Mouse (Mus musculus) cerebellum, adult 2 months (tissue): Measurements from ENCODE around the gene Ppp2r3a. TPM values are rescaled to one million over a fixed set of nuclear protein-coding genes. Genes with fewer than 3 reads are reported as not detected.

ENCODE experiments used
- DNase-seq, 2 experiments: peaks; one replicate each; pipeline ENCODE4 v3.0.0; 2021
- H3K27ac ChIP-seq: fragments of 200-500 bp; 2 replicates; pipeline ENCODE4 v1.5.1; 2012; ENCODE audit warnings: low read length, control low read depth, inconsistent platforms; ENCODE audit not compliant: insufficient read depth
- H3K27me3 ChIP-seq: fragments of 200-500 bp; 2 replicates; pipeline ENCODE4 v1.6.1; 2012; ENCODE audit warnings: inconsistent platforms, mild to moderate bottlenecking, low read length, moderate library complexity; ENCODE audit not compliant: control insufficient read depth, insufficient read depth
- H3K4me1 ChIP-seq: fragments of 200-500 bp; 2 replicates; pipeline ENCODE4 v1.6.1; 2011; ENCODE audit warnings: low read length; ENCODE audit not compliant: control insufficient read depth, insufficient read depth
- H3K4me3 ChIP-seq: fragments of 200-500 bp; replicated peaks from 2 replicates; pipeline ENCODE3; 2011; ENCODE audit warnings: mild to moderate bottlenecking, low read depth, low read length, control low read depth; ENCODE audit not compliant: insufficient read depth
- CTCF ChIP-seq: fragments of 200-500 bp; IDR thresholded peaks from 2 replicates; pipeline ENCODE4 v1.5.1; 2011; ENCODE audit warnings: low read depth, mild to moderate bottlenecking, control low read depth, low read length, moderate library complexity, borderline replicate concordance; ENCODE audit not compliant: insufficient read depth
- POLR2A ChIP-seq: fragments of 200-500 bp; IDR thresholded peaks from 2 replicates; pipeline ENCODE4 v1.6.1; 2011; ENCODE audit warnings: low read length, control low read depth, borderline replicate concordance; ENCODE audit not compliant: insufficient read depth
- WGBS: fragments of 180-500 bp; shearing (Covaris S2); methylation state at CpG from one replicate; pipeline ENCODE4 v1.1.7; 2018; 5-methylcytosine and 5-hydroxymethylcytosine counted together
- polyA plus RNA-seq: library from polyadenylated mRNA; depleted of rRNA; stranded (reverse); fragments of >200 nt; gene quantifications from 2 replicates; pipeline ENCODE4 v1.2.3, GENCODE M21; 2012

The Ppp2r3a gene
- polyA plus RNA-seq, 1 experiment, result 18.8 TPM

DNA sequence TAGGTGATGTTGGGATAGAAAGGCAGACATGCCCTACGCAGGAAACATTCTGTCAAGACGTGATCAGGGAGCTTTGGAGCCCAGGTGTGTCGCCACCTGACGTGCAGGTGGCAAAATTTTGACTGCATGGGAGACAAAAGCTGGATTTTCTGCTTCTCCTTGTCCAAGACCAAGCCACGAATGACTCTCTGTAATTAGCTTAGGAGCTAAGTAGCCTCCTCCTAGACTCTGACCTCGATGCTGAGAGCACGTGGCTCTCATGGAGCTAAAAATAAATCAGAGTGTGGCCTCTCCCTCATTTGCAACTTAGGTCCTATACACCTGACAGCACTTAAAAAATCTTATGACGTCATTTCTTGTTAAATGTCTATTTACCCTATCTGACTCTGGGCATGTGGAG is 14.4 kb upstream of the Ppp2r3a start:
- Histone ChIP-seq H3K27ac (no peak overlapping the region), H3K4me1 (no peaks in the 10 kb centered on the region), H3K4me3 (no peak overlapping the region), H3K27me3 (no peaks in the 10 kb centered on the region)
- TF ChIP-seq CTCF (no peak), POLR2A (no peak)
- WGBS, result 76% methylated on average over 8 of the region's 8 CpGs
- no peak for DNase-seq

DNA sequence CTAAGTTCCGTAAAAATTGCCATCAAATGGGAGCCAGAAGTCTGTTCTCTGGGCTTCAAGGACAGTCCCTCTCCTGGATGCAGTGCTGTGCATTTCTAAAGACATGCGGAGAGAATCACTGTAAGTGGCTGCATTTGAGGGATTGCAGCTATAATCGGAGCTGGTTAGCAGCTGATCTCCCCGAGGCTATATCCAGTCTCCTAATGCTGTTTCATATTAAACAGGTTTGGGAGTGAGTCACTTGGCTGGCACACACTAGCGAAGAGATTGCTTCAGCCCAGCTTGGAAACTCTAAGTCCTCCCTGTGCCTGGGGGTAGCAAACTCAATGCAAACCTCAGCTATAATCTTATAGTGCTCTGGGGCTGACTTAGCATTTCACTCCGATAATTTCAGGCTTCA is 14.0 kb upstream of the Ppp2r3a start:
- 45% methylated on average over 6 of the region's 6 CpGs for WGBS
- Histone ChIP-seq H3K4me1 (no peaks in the 10 kb centered on the region), H3K4me3 (no peak overlapping the region), H3K27me3 (no peaks in the 10 kb centered on the region), H3K27ac (no peak overlapping the region)
- TF ChIP-seq POLR2A (no peak), CTCF (no peak)
- no peak for DNase-seq

DNA sequence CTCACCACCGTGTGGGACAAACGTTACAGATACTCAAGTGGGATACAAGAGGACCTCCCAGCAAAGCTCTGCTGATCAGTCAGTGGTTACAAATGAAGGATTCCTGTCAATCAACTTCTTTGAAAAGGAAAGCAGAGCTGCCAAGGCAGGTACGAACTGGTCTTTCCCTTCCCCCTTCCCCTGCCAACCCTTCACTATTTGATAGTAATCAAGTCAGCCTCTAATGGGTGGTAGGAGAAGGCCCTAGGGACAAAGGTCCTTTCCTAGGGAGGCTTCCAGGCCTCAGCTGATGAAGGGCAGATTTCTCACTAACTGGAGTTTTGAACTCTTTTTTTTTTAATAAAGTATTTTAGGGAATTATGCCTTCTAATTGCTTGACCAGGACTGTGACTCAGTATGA is 11.2 kb upstream of the Ppp2r3a start:
- H3K4me3 ChIP-seq, result no peak overlapping the region
- H3K27ac ChIP-seq, result no peak overlapping the region
- DNase-seq, result no peak
- no peaks in the 10 kb centered on the region for H3K27me3 ChIP-seq
- H3K4me1 ChIP-seq, result no peaks in the 10 kb centered on the region
- 92% methylated on average over 3 of the region's 3 CpGs for WGBS
- TF ChIP-seq POLR2A, result no peak
- no peak for TF ChIP-seq CTCF

DNA sequence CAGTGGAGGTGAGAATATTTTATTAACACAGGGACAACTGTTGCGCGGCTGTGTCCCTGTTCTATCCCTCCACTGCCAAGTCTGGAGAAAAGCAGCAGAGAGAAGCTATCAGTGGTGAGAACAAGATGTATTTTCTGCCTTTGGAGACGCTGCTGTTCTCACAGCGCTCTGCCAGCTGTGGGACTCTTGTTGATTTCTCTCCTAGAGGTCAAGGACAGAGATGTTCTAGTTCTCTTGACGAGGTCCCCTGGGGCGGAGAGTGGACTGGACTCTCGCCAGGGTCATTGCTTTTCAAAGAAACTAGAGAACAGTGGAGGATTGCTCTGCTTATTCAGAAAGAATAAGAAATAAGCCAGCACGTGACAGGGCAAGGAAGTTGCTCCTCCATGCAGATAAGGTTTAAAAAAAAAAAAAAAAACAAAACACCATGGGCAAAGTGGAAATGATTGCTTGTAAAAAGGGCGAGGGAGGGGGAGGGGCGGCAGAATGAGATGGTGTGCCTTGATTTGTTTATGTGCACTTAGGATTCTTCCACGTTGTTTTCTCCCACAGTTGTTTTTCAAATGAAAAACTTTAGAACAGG is 10.5 kb upstream of the Ppp2r3a start:
- H3K27me3 ChIP-seq, result no peaks in the 10 kb centered on the region
- 0 out of 2 replicates have a peak overlapping the region, but pooled peaks have one; percentile 21 for H3K27ac ChIP-seq
- peak in 1 of 2 experiments; percentile 19 for DNase-seq
- no peak overlapping the region for H3K4me3 ChIP-seq
- TF ChIP-seq POLR2A, result no peak
- TF ChIP-seq CTCF, result no peak
- 31% methylated on average over 11 of the region's 11 CpGs for WGBS
- H3K4me1 ChIP-seq, result no peaks in the 10 kb centered on the region

DNA sequence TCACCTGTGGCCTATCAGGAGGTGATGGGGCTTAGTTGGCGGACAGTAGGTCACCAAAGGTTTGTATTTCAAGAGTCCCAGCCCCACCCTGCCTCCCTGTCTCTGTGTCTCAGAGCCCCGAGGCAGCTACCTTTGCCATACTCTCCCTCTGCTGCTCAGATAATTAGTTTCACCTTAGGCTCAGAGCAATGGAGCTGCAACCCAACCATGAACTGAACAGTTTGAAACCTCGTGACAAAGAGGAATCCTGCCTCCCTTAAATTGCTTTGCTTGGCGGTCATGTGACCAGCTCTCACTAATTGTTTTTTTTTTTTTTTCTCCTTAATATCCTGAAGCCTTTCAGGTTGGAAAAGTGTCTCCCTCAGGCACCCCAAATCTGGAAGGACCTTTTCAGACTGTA is 9.8 kb upstream of the Ppp2r3a start:
- H3K27me3 ChIP-seq, result no peaks in the 10 kb centered on the region
- 67% methylated on average over 4 of the region's 4 CpGs for WGBS

DNA sequence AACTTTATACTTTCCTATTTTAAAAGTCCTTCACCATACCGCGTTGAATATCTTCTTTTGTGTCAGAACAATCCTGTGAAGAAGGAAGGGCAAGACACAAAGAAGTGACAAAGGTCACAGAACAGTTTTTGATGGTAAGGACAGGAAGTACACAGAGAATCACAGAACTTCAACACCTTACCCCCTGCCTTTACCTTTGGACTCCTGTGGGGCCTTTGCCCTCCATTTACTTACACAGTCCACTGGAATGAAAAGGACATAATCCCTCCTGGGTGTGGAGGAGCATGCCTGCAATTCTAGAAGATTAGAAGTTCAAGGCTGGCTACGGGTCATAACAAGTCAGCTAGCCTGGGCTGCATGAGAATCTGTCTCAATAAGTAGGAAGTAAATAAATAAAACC is 1.5 kb upstream of the Ppp2r3a start:
- Histone ChIP-seq H3K27me3 (no peaks in the 10 kb centered on the region), H3K4me3 (no peak overlapping the region), H3K27ac (no peak overlapping the region), H3K4me1 (no peaks in the 10 kb centered on the region; the same call in 1 of the 2 replicates)
- no peak for TF ChIP-seq POLR2A
- TF ChIP-seq CTCF, result no peak
- 86% methylated on average over 3 of the region's 3 CpGs for WGBS
- no peak for DNase-seq

More for the DNA sequence above, 9.8 kb upstream of the Ppp2r3a start:
- Histone ChIP-seq H3K27ac (no peak overlapping the region), H3K4me3 (no peak overlapping the region), H3K4me1 (no peaks in the 10 kb centered on the region)
- DNase-seq, result no peak
- no peak for TF ChIP-seq CTCF
- TF ChIP-seq POLR2A, result no peak

DNA sequence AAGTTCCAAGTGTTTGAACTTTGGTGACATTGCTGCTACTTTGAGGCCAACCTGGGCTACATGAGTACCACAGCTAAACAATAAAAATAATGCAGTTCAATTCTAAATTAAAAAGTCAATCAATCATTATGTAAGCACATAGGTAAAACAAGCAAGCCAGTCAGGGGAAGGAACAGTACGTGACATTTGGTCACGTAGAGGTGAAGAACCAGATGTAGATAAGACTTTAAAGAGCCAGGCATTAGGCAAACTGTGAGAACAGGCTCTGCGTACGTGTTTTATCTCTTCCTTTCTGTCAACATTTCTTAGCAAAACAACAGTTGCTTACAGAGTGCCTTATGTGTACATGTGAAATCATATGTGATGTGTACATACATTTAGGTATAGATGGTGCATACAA is 946 bp upstream of the Ppp2r3a start:
- H3K27me3 ChIP-seq, result no peaks in the 10 kb centered on the region
- DNase-seq, result no peak
- no peaks in the 10 kb centered on the region; the same call in 1 of the 2 replicates for H3K4me1 ChIP-seq
- TF ChIP-seq POLR2A (no peak), CTCF (no peak)
- no peak overlapping the region for H3K4me3 ChIP-seq
- H3K27ac ChIP-seq, result no peak overlapping the region
- 83% methylated on average over 4 of the region's 4 CpGs for WGBS

DNA sequence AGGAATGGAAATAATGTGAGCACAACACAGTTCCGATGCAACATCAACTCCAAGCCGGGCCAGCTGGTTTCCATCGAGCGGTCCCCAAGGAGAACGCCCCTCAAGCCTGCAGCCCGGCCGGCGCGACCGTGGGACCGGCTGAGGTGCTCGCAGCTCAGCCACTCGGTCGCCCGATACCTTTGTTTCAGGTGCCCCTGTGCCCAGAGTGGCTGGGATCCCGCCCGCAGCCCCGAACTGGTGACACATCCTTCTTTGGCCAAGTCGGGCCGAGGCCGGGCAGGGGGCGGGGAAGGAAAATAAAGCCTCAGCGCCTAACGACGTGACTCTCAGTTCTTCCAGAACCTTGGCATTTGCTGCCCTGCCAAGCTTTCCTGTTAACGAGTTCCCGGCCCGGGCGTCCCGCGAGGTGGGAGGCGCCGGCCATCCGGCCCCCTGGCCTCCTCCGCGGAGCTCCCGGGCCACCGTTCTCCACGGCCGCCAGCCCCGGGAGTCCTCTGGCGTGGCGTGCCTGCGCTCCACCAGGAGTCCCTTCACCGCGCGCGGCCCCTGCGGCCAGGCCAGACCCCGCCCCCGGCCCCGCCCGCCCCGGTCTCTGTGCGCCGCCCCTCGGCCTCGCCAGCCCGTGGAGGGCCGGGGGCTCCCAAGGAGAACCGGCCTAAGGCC is 483 bp downstream of the Ppp2r3a start:
- Histone ChIP-seq H3K4me3 (peak overlapping the region; percentile 86), H3K27ac (peak overlapping the region; percentile 75; the same call in 1 of the 2 replicates), H3K4me1 (no peaks in the 10 kb centered on the region; the same call in 1 of the 2 replicates), H3K27me3 (no peaks in the 10 kb centered on the region)
- TF ChIP-seq POLR2A (no peak), CTCF (no peak)
- peak; percentile 73 for DNase-seq
- under 1% methylated on average over 61 of the region's 61 CpGs for WGBS
